Comparison of ENCODE assay signal across 8 mouse cellular contexts in genomic region chr3:121700364-121700952, GRCm38 (mm10). TPM values are rescaled to one million over a fixed set of nuclear protein-coding genes. Genes with fewer than 3 reads are reported as not detected.
DNase-seq lines count a peak whose midpoint lies in the region; ATAC-seq lines count a peak whose summit lies in the region.

No protein-coding gene starts in this region.

- peaks cover 31% of the 10 kb centered on the region for H3K4me1 ChIP-seq in embryonic facial prominence, embryonic 10.5 days
- peaks cover 22% of the 10 kb centered on the region for H3K4me1 ChIP-seq in hindbrain, embryonic 16.5 days (ENCODE audit: control insufficient read depth, insufficient read depth, low read depth, low read length)
- peaks cover 31% of the 10 kb centered on the region for H3K4me1 ChIP-seq in midbrain, embryonic 14.5 days (ENCODE audit: control insufficient read depth, insufficient read depth, low read length)

- DNase-seq in brain, adult 2 months (ENCODE audit: low read depth, low spot score): peak; percentile 84
- DNase-seq in embryonic facial prominence, embryonic 10.5 days (ENCODE audit: low spot score): peak; percentile 38
- DNase-seq in midbrain, embryonic 14.5 days: peak; percentile 89
- no peak for DNase-seq in lung, postnatal 14 days
- DNase-seq in kidney, postnatal 4 days: no peak
- DNase-seq in urinary bladder, postnatal 14 days (ENCODE audit: low spot score): no peak
- no peak for DNase-seq in urinary bladder, postnatal 25 days (ENCODE audit: low spot score)

- peak overlapping the region; percentile 47 for H3K4me2 ChIP-seq in hindbrain, embryonic 16.5 days (ENCODE audit: low read length)
- H3K4me2 ChIP-seq in midbrain, embryonic 14.5 days (ENCODE audit: low read length): peak overlapping the region; percentile 47

- no peaks in the 10 kb centered on the region for H3K27me3 ChIP-seq in embryonic facial prominence, embryonic 10.5 days (replicated peaks; ENCODE audit: low read depth, poor library complexity, severe bottlenecking)
- no peaks in the 10 kb centered on the region for H3K27me3 ChIP-seq in hindbrain, embryonic 16.5 days (replicated peaks; ENCODE audit: control insufficient read depth, insufficient read depth, low read length)
- H3K27me3 ChIP-seq in midbrain, embryonic 14.5 days (ENCODE audit: control insufficient read depth, insufficient read depth, low read length): no peaks in the 10 kb centered on the region

- H3K9ac ChIP-seq in hindbrain, embryonic 16.5 days (ENCODE audit: low read depth, low read length): 0 out of 2 replicates have a peak overlapping the region, but pooled peaks have one; percentile 21
- H3K9ac ChIP-seq in midbrain, embryonic 14.5 days (replicated peaks; ENCODE audit: low read length): no peak overlapping the region; the same call in 1 of the 2 replicates

- no peaks in the 10 kb centered on the region for H3K9me3 ChIP-seq in embryonic facial prominence, embryonic 10.5 days
- no peaks in the 10 kb centered on the region for H3K9me3 ChIP-seq in hindbrain, embryonic 16.5 days (ENCODE audit: control insufficient read depth, low read length)
- no peaks in the 10 kb centered on the region for H3K9me3 ChIP-seq in midbrain, embryonic 14.5 days (ENCODE audit: control insufficient read depth, low read length)

- 49% methylated on average over 8 of the region's 8 CpGs for WGBS in embryonic facial prominence, embryonic 10.5 days
- 9% methylated on average over 8 of the region's 8 CpGs for WGBS in hindbrain, embryonic 16.5 days
- 2% methylated on average over 8 of the region's 8 CpGs for WGBS in midbrain, embryonic 14.5 days

- H3K27ac ChIP-seq in embryonic facial prominence, embryonic 10.5 days (replicated peaks): peak overlapping the region; percentile 71
- peak overlapping the region; percentile 86 for H3K27ac ChIP-seq in hindbrain, embryonic 16.5 days (ENCODE audit: low read depth, low read length)
- peak overlapping the region; percentile 91 for H3K27ac ChIP-seq in midbrain, embryonic 14.5 days (replicated peaks; ENCODE audit: low read depth, low read length)

- H3K4me3 ChIP-seq in embryonic facial prominence, embryonic 10.5 days: no peak overlapping the region
- H3K4me3 ChIP-seq in hindbrain, embryonic 16.5 days (ENCODE audit: low read length): peak overlapping the region; percentile 6; the same call in 1 of the 2 replicates
- peak overlapping the region; percentile 5; the same call in 1 of the 2 replicates for H3K4me3 ChIP-seq in midbrain, embryonic 14.5 days (replicated peaks; ENCODE audit: low read depth, low read length)

- no peaks in the 10 kb centered on the region for H3K36me3 ChIP-seq in embryonic facial prominence, embryonic 10.5 days (replicated peaks)
- no peaks in the 10 kb centered on the region for H3K36me3 ChIP-seq in hindbrain, embryonic 16.5 days (ENCODE audit: control insufficient read depth, insufficient read depth, low read length)
- no peaks in the 10 kb centered on the region for H3K36me3 ChIP-seq in midbrain, embryonic 14.5 days (ENCODE audit: control insufficient read depth, insufficient read depth, low read length)

- peak; percentile 92 for ATAC-seq in hindbrain, embryonic 16.5 days
- peak; percentile 90 for ATAC-seq in midbrain, embryonic 14.5 days (ENCODE audit: low FRiP score, low TSS enrichment)

RNA-seq across cellular contexts. Expression of gene F3, which starts 22.9 kb away (rescaled TPM):
- 12.1 and 12.8 TPM in 2 replicates for polyA plus RNA-seq in embryonic facial prominence, embryonic 10.5 days (2016; fragmentation: Nextera tagmentation; extraction: Ambion mirVana)
- 11.4 and 11.6 TPM in 2 replicates for polyA plus RNA-seq in hindbrain, embryonic 16.5 days (2015; fragmentation: Nextera tagmentation; extraction: Ambion mirVana)
- polyA plus RNA-seq in midbrain, embryonic 14.5 days (2014; fragmentation: Nextera tagmentation; extraction: Ambion mirVana): 6.9 and 7.2 TPM in 2 replicates

RNA-seq across cellular contexts. Expression of gene 4930432M17Rik, which starts 29.9 kb away (rescaled TPM):
- not detected in 2 replicates for polyA plus RNA-seq in embryonic facial prominence, embryonic 10.5 days (2016; fragmentation: Nextera tagmentation; extraction: Ambion mirVana)
- polyA plus RNA-seq in hindbrain, embryonic 16.5 days (2015; fragmentation: Nextera tagmentation; extraction: Ambion mirVana): not detected in 2 replicates
- not detected in 2 replicates for polyA plus RNA-seq in midbrain, embryonic 14.5 days (2014; fragmentation: Nextera tagmentation; extraction: Ambion mirVana)

Comparison
In these comparisons a context has a peak if more than half of its experiments do, and no peak if none do; other contexts are left out.
1. DNase-seq: peak in brain, adult 2 months (single experiment), embryonic facial prominence, embryonic 10.5 days (single experiment) and midbrain, embryonic 14.5 days (single experiment); none in lung, postnatal 14 days (single experiment), kidney, postnatal 4 days (0 of 2), urinary bladder, postnatal 14 days (single experiment) and urinary bladder, postnatal 25 days (single experiment).
2. Peak in every context shown above with its lines, with median percentiles within 50 percentile points of each other: H3K27ac ChIP-seq.